Mouse (Mus musculus): ENCODE results near the gene Igfbp7.

The Igfbp7 gene

DNA sequence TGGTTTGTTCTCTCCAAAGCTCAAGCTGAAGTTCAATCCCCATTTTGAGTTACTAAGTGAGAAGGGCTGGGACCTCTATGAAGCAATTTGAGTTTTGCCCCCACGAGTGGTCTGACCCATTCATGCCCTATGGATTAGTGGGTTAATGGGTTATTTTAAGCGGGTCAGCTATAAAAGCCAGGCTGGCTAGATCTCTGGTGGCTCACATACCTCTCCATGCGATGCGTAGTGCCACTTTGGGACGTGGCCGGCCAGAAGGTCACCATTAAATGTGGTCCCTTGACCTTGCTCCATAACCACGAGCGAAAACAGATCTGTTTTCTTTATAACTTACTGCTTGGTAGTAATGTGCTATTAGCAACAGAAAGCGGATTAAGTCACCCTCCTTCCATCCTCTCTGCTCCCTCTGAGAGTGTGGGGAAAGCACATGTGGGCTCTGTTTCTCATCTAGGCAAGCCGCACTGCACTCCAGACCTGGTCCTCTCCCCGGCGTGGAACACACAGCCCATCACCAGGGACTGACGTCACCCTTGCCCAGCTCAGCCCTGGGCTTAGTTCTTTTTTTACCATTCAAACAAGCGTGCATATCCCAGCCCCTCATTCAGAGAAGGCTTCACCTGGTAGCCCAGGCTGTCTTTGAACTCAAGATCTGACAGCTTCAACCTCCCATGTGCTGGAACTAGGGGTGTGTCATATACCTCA is 28.3 kb downstream of the Igfbp7 start:
- DNase-seq (ENCODE audit: low spot score) = no peak

DNA sequence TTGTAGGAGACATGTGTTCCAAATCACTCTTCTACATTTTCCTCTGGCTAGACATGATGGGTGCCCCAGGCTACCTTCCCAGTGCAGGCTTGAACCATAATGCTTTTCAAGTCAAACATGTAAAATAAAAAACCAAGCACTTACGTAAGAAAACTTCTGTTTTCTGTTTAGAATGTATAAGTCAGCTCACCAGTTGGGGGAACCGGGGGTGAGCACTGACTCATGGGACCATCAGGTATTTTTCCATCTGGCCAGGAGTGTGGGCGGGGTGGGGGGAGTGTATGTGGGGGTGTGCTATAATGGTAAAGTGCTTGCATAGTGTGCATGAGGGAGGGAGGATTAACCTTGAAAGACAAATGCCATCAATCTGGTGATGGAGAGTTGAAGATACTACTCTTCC is 29.8 kb downstream of the Igfbp7 start:
- DNase-seq (ENCODE audit: low spot score) = no peak

DNA sequence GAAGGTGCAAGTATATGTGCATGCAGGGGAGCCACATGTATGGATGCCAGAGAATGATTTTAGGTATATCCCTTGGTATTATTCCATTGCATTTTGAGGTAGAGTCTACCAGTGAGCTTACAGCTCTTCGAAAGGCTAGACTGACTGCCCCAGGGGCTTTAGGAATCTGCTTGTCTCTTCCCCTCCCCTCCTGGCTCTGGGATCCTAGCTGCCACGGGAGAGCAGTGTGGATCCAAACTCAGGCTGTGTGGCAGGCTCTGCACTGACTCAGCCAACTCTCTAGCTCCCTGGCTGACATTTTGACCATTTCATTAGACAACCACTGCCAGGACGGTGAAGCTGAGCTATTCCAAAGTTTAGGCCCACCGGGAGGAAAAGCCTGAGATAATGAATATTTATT is 32.3 kb downstream of the Igfbp7 start:
- no peak for DNase-seq (ENCODE audit: low spot score)

DNA sequence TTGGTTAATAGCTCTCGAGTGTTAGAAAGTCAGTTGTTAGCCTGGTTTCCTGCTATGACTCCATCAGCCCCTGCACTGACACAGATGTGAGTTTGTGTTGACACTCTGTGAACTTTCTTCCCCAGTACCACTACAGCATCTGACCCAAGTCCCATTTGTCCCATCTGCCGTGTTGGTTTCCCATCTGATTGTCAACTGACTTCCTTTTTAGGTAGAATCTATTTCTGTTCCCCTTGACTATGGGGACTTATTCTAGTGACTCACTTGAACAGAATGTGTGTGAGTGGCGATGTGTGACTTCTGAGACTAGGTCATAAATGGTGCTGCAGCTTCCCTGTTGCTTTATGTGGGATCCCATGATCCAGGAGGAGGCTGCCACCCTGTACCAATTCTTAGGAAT is 32.9 kb downstream of the Igfbp7 start:
- no peak for DNase-seq (ENCODE audit: low spot score)

DNA sequence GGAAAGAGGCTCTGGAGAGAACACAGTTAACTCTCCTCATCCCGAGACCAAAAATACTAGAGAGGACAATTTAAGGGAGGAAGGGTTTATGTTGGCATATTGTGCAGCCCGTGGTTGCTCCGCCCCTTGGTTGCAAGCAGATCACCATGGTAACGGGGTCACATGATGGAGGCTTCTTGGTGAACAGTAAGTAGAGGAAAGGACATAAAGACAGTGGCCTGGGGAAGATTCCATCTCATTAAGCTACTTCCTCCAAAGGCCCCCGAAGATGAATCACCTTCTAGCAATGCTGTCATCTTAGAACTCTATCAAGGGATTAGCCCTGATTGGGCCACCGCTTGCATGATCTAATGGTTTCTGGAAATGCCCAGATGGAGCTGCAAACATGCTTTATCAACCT is 35.1 kb downstream of the Igfbp7 start:
- DNase-seq (ENCODE audit: low spot score) = peak; percentile 44

DNA sequence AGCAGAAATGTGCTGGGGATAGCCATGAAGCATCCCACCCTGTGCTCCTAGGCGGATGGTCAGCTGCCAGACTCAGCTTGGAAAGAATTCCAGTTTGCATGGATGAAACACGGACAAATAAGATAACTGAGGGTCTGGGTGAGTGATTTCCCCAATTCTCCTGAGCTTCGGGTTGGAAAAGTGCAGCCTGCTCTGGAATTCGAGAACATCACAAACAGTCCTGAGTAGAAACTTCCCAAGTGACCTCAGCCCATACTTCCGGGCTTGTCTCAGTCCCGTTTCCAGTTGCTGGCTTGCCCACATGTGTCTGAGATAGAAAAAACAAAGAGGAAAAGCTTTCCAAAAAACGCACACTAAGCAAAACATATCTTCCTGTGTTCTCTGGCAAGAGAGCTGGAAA is 35.6 kb downstream of the Igfbp7 start:
- peak; percentile 49 for DNase-seq (ENCODE audit: low spot score)

DNA sequence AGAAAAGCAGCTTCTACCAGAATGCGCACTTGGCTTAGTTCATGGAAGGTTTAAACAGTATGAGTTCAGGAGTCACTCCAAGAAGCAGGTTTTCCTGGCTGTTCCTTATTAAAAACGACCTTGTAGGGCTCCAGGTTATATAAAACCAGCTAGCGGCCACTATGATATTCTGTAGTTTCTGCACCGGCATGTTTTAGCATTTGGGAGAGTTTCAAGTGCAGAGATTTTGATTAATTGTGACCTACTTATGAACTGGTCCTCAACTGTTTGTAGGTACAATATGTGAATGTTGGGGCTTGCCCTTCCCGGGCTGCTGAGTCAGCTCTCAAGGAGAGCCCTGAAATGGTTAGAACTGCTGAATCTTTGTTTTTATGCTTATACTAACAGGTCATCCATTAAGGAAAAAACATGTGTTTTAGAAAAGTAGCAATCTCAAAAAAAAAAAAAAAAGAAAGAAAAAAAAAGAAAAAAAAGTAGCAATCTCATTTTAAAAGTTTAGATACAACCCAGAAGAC is 37.4 kb downstream of the Igfbp7 start:
- no peak for DNase-seq (ENCODE audit: low spot score)

DNA sequence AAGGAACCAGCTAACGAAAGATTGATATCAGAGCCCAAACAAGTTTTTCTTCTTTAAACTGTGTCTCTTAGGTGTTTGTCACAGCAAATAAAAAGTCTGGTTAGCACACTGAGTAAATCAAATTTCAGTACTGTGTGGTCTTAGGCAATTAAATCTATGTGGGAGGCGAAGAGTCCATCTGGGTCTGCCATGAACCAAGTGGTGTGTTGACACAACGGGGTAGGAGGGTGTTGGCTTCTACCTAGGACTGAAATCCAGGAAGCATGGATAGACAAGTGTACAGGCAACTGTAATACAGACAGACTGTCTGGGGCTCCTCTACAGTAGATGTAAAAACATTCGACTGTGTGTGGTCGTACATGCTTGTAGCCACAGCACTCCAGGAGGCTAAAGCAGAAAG is 38.4 kb downstream of the Igfbp7 start:
- DNase-seq (ENCODE audit: low spot score) = no peak

DNA sequence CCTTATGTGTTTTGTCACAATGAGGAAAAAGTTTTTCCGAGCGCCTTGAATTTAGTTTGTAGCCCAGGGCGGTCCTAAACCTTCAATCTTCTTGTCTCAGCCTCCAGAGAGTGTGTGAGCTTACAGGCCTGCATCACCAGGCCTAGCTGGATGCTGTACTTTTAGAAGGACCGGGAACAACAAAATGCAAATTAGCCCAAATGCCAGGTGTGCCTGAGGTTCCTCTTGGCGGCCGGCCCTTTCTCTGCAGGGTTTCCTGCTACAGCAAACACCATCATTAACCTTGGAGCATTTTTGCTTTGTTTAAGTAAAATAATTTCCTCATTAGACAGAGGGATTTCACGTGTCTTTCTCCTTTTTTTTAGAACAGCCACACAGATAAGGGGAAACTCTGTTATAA is 39.6 kb downstream of the Igfbp7 start:
- DNase-seq (ENCODE audit: low spot score) = no peak

DNA sequence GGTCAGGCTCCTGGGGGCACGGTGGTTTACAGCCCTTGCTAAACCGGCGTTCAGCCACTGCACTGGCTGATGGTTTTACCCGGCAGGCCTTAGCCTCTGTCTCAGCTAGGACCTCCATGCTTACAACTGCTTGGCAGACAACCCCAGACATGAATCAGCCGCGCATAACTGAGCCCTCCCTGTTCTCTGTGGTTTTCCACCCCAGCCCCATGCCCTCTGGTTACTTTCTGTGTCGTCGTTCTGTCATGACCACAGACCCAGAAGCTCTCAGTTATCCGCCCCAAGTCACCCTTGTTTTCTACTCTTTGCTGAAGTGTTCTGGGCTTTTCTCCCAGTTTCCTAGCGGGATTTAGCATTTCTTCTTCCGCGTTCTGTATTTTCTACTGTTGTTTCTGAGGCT is 40.2 kb downstream of the Igfbp7 start:
- DNase-seq (ENCODE audit: low spot score) = no peak

DNA sequence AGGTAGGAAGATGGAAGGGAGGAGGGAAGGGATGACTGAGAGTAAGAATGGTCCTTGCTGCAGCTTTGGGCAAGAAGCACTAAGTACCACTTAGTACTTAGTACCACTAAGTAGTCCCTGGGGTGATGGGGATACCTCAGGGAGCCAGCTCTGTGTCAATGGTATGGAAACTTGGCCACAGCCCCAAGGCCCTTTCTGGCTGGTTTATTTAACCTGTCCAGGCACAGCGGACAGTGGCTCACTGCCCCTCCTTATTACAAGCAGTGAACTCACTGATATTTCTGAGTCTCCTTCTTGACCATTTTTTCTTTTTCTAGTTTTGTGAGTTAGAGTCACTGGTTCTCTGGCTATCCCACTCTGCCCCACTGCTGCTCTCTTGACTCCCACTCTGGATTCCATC is 40.7 kb downstream of the Igfbp7 start:
- no peak for DNase-seq (ENCODE audit: low spot score)

DNA sequence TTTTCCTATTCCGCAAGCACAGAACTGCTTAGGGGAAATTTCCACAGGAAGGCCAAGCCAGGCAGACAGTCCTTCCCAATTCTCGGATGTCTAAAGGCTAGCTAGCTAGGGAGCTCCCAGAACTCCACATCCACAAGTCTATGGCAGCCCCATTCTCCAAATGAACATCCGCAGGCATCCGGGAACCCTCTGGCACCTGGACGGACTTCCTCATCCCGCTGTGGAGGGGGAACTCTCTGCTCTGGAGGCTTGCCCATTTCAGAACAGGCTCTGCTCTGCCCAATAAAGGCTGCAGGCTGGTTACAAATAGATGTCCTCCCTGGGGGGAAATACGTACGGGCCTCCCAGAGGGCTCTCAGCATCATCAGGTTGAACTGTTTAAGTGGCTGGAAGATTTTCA is 41.5 kb downstream of the Igfbp7 start:
- peak; percentile 31 for DNase-seq (ENCODE audit: low spot score)

DNA sequence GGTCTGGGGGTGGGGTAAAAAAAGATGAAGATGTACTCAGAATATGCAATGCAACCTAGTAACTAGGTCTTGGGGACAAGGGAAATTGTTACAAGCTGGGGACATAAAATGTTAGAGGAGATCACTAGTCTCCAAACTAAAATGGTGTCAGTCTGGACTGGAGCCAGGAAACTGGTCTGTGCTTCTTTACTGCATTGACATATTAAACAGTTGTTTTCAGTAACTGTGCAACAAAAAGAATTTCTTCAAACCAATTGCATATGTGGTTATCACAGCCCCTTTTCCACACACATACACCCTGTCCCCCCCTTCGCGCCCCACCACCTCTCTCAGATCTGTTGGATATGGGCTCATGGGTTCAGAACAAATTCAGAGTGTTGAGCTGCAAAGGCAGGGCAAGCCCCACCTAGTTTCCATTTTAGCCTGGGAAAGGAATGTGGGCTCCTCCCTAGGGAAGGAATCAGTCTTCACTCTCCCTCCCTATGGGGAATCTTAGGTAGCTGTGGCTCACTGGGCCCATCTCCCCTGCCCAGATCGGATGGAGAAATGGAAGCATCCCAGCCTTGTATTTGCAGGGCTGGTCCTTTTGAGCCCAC is 43.3 kb downstream of the Igfbp7 start:
- no peak for DNase-seq (ENCODE audit: low spot score)

DNA sequence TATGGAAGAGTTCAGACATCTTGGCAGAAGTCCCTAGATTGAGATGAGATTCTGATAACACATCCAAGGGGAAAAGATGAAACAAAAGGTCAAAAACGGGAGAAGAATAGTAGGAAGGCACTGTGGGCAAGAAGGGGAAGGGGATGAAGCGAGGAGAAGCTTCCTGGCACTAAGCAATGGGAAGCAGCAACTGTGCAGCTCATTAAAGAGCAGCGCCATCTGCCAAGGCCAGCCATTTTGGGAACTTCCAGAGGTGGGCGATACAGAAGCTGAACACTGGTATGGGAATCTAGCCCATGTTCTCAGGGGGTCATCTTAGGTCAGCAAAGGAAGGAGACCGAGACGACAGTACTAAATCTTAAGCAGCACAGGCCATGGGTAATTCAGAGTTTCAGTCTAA is 44.2 kb downstream of the Igfbp7 start:
- no peak for DNase-seq (ENCODE audit: low spot score)

DNA sequence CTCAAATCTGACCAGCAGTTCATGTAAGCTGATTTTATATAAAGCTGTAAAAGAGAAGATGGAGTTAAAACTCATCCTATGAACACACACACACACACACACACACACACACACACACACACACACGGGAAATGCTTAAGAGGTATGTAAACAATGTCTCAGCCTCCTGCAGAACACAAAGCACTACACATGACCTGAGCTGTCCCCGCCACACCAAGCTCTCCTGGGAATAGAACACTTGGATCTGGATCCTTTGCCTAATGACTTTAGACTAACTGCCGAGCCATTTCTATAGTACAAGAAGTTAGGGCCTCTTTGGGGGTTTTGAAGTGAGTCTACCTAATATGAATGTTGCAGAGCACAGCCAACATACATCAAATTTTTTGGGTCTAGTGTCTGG is 45.7 kb downstream of the Igfbp7 start:
- DNase-seq (ENCODE audit: low spot score) = no peak

DNA sequence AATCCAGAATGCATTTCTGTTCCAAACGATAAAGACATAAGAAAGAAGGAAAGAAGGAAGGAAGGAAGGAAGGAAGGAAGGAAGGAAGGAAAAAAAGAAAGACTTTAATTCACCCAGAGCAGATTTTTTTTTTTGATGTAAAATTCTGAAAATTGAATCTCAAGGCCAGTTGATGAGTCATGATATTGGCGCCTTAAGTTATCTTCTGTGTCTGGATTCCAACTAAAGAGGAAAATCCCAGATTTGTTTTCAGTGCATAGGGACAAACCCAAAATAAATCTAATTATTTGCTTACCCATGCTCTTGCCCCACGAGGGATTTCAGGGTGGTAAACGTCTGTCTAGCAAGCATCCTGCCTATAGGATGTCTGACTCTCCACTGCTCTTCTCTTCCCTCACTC is 46.8 kb downstream of the Igfbp7 start:
- DNase-seq (ENCODE audit: low spot score) = no peak

DNA sequence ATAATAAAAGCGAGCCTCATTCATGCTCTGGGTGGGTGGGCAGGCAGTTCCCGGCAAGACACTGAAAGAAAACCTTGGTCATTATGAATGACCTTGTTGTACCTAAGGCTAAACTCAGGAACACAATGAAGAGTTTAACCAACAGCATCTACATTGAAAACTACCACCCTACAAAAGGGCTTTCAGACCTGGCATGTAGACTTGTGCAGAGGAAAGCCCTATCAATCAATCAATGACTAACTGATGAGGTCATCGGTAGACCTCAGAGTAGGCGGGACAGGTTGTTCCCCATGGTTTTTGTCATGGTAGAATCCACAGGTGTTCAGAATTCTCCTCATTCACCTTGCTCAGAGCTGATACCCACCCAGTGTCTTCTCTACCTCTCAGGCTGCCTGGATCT is 47.9 kb downstream of the Igfbp7 start:
- DNase-seq (ENCODE audit: low spot score) = no peak

DNA sequence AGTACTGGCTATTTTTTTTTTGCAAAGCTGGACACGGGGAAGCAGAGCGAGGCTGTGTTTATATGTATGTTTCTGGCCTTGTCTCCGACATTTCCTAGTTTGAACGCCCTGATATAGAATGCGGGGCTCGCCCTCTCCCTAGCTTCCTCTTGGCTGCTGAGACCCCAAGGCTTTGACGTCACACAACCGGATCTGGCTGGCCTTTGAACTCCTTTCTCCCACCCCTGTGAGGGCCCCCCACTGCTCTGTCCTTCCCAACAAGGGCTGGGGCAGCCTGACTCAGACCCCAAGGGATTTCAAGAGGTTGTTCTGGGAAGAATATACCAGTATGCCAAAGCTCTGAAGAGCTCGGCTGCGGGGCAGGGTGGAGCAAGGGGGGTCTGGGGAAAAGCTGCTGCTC is 49.5 kb downstream of the Igfbp7 start:
- peak; percentile 48 for DNase-seq (ENCODE audit: low spot score)

DNA sequence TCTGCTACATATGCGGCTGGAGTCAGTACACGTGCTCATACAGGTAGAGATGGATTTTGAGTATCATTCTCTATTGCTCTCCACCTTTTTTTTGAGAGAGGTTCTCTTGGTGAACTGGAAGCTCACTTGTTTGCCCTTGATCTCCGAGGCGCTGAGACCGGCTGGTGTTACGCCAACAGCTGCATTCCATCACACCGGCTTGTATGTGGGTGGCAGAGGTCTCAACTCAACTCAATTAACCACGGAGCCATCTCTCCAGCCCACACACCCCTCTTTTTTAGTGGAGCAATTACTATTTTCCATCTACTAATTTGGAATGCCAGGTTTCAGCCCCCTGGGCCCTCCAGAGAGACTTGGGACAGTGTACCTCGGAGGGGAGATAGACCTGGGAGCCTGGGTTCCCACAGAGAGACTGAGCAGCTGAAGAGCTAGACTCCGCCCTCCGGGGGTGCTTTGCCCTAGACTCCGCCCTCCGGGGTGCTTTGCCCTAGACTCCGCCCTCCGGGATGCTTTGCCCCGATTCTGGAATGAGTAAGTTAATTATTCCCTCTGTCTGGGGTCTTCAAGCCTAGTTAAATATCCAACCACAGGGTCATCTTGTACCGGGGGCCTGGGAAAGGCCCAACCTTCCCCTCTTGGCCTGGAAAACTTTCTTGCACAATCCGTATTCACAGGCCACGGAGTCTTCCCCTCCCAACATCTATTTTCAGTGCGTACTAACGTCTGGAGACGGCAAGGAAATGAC is 50.3 kb downstream of the Igfbp7 start:
- DNase-seq (ENCODE audit: low spot score) = peak; percentile 60

DNA sequence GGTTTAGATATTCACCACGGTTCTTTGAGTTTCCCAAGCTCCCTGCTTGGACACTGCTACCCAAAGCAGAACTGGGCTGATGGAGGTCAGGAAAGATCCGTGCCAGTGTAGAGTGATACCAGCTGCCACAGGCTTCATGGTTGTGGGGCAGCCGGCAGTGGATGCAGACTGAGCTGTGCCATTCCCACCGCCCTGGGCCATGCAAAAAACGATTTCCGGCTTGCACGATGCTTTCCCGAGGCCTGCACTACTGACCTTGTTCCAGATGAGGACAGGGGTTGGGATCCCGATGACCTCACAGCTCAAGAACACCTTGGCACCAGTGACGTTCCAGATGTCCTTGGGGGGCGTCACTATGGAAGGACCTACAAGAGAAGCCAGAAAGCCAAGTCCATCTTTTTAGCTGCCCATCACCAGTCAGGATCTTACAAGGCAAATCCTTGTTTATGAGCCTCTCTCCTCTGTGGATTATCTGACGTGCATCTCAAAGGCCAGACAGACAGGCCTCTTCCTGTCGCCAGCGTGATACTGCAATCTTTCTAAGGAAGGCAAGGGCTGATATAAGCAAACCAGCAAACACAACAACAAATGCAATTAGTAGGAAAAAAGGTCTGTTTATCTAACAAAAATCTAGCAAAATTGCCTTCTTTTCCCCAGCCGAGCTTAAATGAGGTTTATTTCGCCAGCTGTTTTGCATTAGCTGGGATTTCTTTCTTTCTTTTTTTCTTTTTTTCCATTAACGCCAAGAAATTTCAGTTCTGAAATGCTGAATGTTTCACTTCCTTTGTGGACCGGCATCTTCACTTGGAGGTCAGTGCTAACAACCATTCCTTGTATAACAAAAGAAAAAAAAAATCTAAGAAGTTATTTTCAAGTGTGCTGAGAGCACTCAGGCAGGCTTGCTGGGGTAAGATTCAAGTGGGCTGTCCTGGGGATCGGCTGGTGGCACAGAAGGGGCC is 52.3 kb downstream of the Igfbp7 start:
- DNase-seq (ENCODE audit: low spot score) = no peak

DNA sequence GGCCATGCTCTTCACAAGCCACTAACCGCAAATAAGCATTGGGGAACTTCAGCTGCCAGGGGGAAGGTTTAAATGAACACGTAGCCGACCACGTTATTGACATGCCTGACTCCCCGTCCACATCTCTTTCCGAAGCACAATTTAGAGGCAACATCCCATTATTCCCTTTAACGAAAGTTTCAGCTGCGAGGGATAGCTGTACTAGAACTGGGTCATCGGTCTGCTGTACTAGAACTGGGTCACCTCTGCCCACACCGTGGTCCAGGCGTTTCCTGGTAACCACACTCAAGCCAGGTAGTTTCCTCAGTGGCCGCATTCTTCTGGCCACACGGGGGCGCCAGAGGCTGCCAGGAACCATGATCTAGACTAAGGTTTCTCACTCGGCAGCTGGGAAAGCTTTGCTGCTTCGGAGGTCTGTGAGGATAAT is 53.5 kb downstream of the Igfbp7 start:
- DNase-seq (ENCODE audit: low spot score) = peak; percentile 80

DNA sequence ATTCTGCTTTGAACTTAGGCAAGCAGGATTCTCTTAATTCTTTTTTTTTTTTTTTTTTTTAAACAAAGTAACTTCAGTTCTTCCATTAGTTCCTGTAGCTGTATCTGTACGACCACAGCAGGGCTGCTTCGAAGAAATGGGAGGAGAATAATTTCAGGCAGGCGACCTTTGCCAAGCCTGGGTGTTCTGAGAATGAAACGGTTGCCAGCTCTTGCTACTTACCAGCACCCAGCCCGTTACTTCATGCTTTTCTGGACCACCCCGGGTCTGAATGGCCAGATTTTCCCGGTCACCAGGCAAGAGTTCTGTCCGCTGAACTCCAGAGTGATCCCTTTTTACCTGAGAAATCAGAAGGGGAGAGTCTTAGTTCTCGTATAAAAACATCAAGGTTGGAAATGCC is 56.1 kb downstream of the Igfbp7 start:
- no peak for DNase-seq (ENCODE audit: low spot score)

Measured in testis, postnatal 14 days (tissue).